Mouse (Mus musculus) erythroblast, embryonic 14.5 days (primary cell): ENCODE results near the gene Kcnma1.

Source experiments
- GATA1 ChIP-seq: IDR thresholded peaks from 2 replicates; pipeline ENCODE4 v1.6.1; 2012; ENCODE audit warnings: low read length, inconsistent platforms, mixed read lengths
- TAL1 ChIP-seq: IDR thresholded peaks from 3 replicates; pipeline ENCODE4 v1.6.1; 2012; ENCODE audit warnings: low read length, inconsistent platforms, mixed read lengths

DNA sequence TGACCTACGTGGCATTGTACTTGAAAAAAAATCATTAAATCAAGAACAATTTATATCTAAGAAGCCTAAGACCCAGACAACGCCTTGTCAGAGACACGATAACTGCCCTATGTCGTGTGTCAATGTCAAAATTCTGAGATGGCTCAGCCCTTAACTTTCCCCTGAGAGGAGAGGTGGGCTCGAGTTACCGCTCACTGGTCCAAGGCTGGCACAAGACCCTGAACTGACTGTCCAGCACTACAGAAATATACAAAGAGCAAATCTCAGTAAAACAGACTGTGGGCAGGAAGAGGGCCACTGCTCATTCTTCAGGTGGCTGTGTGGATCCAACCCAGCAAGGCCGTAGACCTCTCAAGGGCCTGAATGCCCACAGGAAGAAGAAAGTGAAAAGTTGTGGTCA, 23.4 kb downstream of the Kcnma1 start:
- TF ChIP-seq TAL1 (no peak), GATA1 (no peak)
